Mouse (Mus musculus) G1E (cell line): Measurements from ENCODE around the gene Ssc5d.

Experiments used
- CTCF ChIP-seq: IDR thresholded peaks from 2 replicates; pipeline ENCODE4 v1.5.1; 2012; ENCODE audit warnings: low read depth, low read length, inconsistent platforms, mixed read lengths
- TAL1 ChIP-seq: conservative IDR thresholded peaks from 2 replicates; pipeline ENCODE4 v1.6.1; 2012; ENCODE audit warnings: low read depth, low read length, inconsistent platforms, mixed read lengths

GRCm38 (mm10) chr7:4911561-4911960 is 14.0 kb upstream of the Ssc5d start:
- TF ChIP-seq CTCF (0 out of 2 replicates have a peak, but pooled peaks have one; percentile 22), TAL1 (no peak)
